Mouse (Mus musculus) heart, postnatal 0 days (tissue): ENCODE results near the gene Mrpl55.

ENCODE experiments used
- CTCF ChIP-seq: IDR thresholded peaks from 2 replicates; pipeline ENCODE4 v1.5.1; 2016; ENCODE audit warnings: antibody characterized with exemption, control low read depth, low read depth
- EP300 ChIP-seq: IDR thresholded peaks from 2 replicates; pipeline ENCODE4 v1.6.1; 2016; ENCODE audit warnings: antibody characterized with exemption, low read depth

- TF ChIP-seq CTCF (no peak), EP300 (no peak)
These were observed 42.7 kb upstream of the Mrpl55 start for GRCm38 (mm10) chr11:59159558-59159957.
